Mouse (Mus musculus): ENCODE results near the gene Map1s. TPM values are rescaled to one million over a fixed set of nuclear protein-coding genes. Genes with fewer than 3 reads are reported as not detected.
A peak's percentile ranks its signal among the peaks of the same experiment; 100 is the strongest.

The Map1s gene
- total RNA-seq, 1 experiment: 60.8 TPM

GRCm38 (mm10) chr8:70874441-70874840, 31.3 kb upstream of the Map1s start:
- DNase-seq (ENCODE audit: low read depth, low spot score): no peak
- peak overlapping the region in 1 of 2 experiments; percentile 26; a peak in 1 of 4 replicates for H3K4me3 ChIP-seq (ENCODE audit: insufficient read depth in 1 of 2, low read depth in 1 of 2, low read length in 2 of 2, poor library complexity in 1 of 2, severe bottlenecking in 1 of 2)
- no peak for TF ChIP-seq CHD2 (IDR thresholded peaks at IDR 0.05; ENCODE audit: low read depth, low read length)
- TF ChIP-seq ZC3H11A (IDR thresholded peaks at IDR 0.05; ENCODE audit: borderline replicate concordance, low read depth, low read length): no peak
- no peak for TF ChIP-seq HCFC1 (IDR thresholded peaks at IDR 0.05; ENCODE audit: borderline replicate concordance, insufficient read depth, low read length)
- TF ChIP-seq MAFK (IDR thresholded peaks at IDR 0.05; ENCODE audit: insufficient read depth, low read depth, low read length): no peak
- TF ChIP-seq ZNF384 (IDR thresholded peaks at IDR 0.05; ENCODE audit: low read depth, low read length): no peak
- no peaks in the 10 kb centered on the region for H3K36me3 ChIP-seq (ENCODE audit: control insufficient read depth, insufficient read depth, low read length, poor library complexity, severe bottlenecking)
- H3K4me1 ChIP-seq (ENCODE audit: control insufficient read depth in 2 of 2, insufficient read depth in 2 of 2, low read length in 2 of 2, poor library complexity in 1 of 2): peaks cover 2 to 24% of the 10 kb centered on the region in 2 experiments; a peak in 3 of 4 replicates
- H3K27ac ChIP-seq (ENCODE audit: insufficient read depth, low read depth, low read length, poor library complexity, severe bottlenecking): no peak overlapping the region
- H3K9ac ChIP-seq (ENCODE audit: insufficient read depth, low read depth, low read length, poor library complexity, severe bottlenecking): peak overlapping the region; percentile 40
- no peaks in the 10 kb centered on the region for H3K9me3 ChIP-seq (ENCODE audit: control insufficient read depth, insufficient read depth, low read depth, low read length)
- in situ Hi-C loops (cut with MboI; ENCODE audit: low sequenced_read_pairs in 2 of 2, unreplicated experiment in 2 of 2): no loop called here

GRCm38 (mm10) chr8:70876382-70876781, 29.4 kb upstream of the Map1s start:
- Histone ChIP-seq H3K9me3 (ENCODE audit: control insufficient read depth, insufficient read depth, low read depth, low read length) (no peaks in the 10 kb centered on the region), H3K9ac (ENCODE audit: insufficient read depth, low read depth, low read length, poor library complexity, severe bottlenecking) (no peak overlapping the region), H3K36me3 (ENCODE audit: control insufficient read depth, insufficient read depth, low read length, poor library complexity, severe bottlenecking) (no peaks in the 10 kb centered on the region), H3K4me3 (ENCODE audit: insufficient read depth in 1 of 2, low read depth in 1 of 2, low read length in 2 of 2, poor library complexity in 1 of 2, severe bottlenecking in 1 of 2) (no peak overlapping the region), H3K4me1 (ENCODE audit: control insufficient read depth in 2 of 2, insufficient read depth in 2 of 2, low read length in 2 of 2, poor library complexity in 1 of 2) (peaks cover 2 to 28% of the 10 kb centered on the region in 2 experiments), H3K27ac (ENCODE audit: insufficient read depth, low read depth, low read length, poor library complexity, severe bottlenecking) (no peak overlapping the region)
- in situ Hi-C loops (cut with MboI; ENCODE audit: low sequenced_read_pairs in 2 of 2, unreplicated experiment in 2 of 2): no loop called here
- no peak for TF ChIP-seq MAFK (IDR thresholded peaks at IDR 0.05; ENCODE audit: insufficient read depth, low read depth, low read length)
- TF ChIP-seq CHD2 (IDR thresholded peaks at IDR 0.05; ENCODE audit: low read depth, low read length): no peak
- TF ChIP-seq HCFC1 (IDR thresholded peaks at IDR 0.05; ENCODE audit: borderline replicate concordance, insufficient read depth, low read length): no peak
- no peak for TF ChIP-seq ZNF384 (IDR thresholded peaks at IDR 0.05; ENCODE audit: low read depth, low read length)
- TF ChIP-seq ZC3H11A (IDR thresholded peaks at IDR 0.05; ENCODE audit: borderline replicate concordance, low read depth, low read length): no peak
- no peak for DNase-seq (ENCODE audit: low read depth, low spot score)

- Histone ChIP-seq H3K9ac (ENCODE audit: insufficient read depth, low read depth, low read length, poor library complexity, severe bottlenecking) (no peak overlapping the region), H3K4me1 (ENCODE audit: control insufficient read depth in 2 of 2, insufficient read depth in 2 of 2, low read length in 2 of 2, poor library complexity in 1 of 2) (peaks cover 2 to 22% of the 10 kb centered on the region in 2 experiments; a peak in 3 of 4 replicates), H3K9me3 (ENCODE audit: control insufficient read depth, insufficient read depth, low read depth, low read length) (no peaks in the 10 kb centered on the region), H3K4me3 (ENCODE audit: insufficient read depth in 1 of 2, low read depth in 1 of 2, low read length in 2 of 2, poor library complexity in 1 of 2, severe bottlenecking in 1 of 2) (no peak overlapping the region), H3K27ac (ENCODE audit: insufficient read depth, low read depth, low read length, poor library complexity, severe bottlenecking) (no peak overlapping the region), H3K36me3 (ENCODE audit: control insufficient read depth, insufficient read depth, low read length, poor library complexity, severe bottlenecking) (no peaks in the 10 kb centered on the region)
- in situ Hi-C loops (cut with MboI; ENCODE audit: low sequenced_read_pairs in 2 of 2, unreplicated experiment in 2 of 2): no loop called here
- DNase-seq (ENCODE audit: low read depth, low spot score): no peak
- TF ChIP-seq CHD2 (IDR thresholded peaks at IDR 0.05; ENCODE audit: low read depth, low read length) (no peak), HCFC1 (IDR thresholded peaks at IDR 0.05; ENCODE audit: borderline replicate concordance, insufficient read depth, low read length) (no peak), ZC3H11A (IDR thresholded peaks at IDR 0.05; ENCODE audit: borderline replicate concordance, low read depth, low read length) (no peak), ZNF384 (IDR thresholded peaks at IDR 0.05; ENCODE audit: low read depth, low read length) (no peak), MAFK (IDR thresholded peaks at IDR 0.05; ENCODE audit: insufficient read depth, low read depth, low read length) (no peak)
These were observed 27.6 kb upstream of the Map1s start for GRCm38 (mm10) chr8:70878178-70878577.

GRCm38 (mm10) chr8:70879500-70879899, 26.2 kb upstream of the Map1s start:
- DNase-seq (ENCODE audit: low read depth, low spot score): no peak
- no peak overlapping the region for H3K27ac ChIP-seq (ENCODE audit: insufficient read depth, low read depth, low read length, poor library complexity, severe bottlenecking)
- H3K36me3 ChIP-seq (ENCODE audit: control insufficient read depth, insufficient read depth, low read length, poor library complexity, severe bottlenecking): no peaks in the 10 kb centered on the region
- in situ Hi-C loops (cut with MboI; ENCODE audit: low sequenced_read_pairs in 2 of 2, unreplicated experiment in 2 of 2): no loop called here
- H3K4me1 ChIP-seq (ENCODE audit: control insufficient read depth in 2 of 2, insufficient read depth in 2 of 2, low read length in 2 of 2, poor library complexity in 1 of 2): peaks cover 0 to 25% of the 10 kb centered on the region in 2 experiments; a peak in 2 of 4 replicates
- no peak overlapping the region for H3K4me3 ChIP-seq (ENCODE audit: insufficient read depth in 1 of 2, low read depth in 1 of 2, low read length in 2 of 2, poor library complexity in 1 of 2, severe bottlenecking in 1 of 2)
- H3K9me3 ChIP-seq (ENCODE audit: control insufficient read depth, insufficient read depth, low read depth, low read length): no peaks in the 10 kb centered on the region
- H3K9ac ChIP-seq (ENCODE audit: insufficient read depth, low read depth, low read length, poor library complexity, severe bottlenecking): no peak overlapping the region
- TF ChIP-seq ZC3H11A (IDR thresholded peaks at IDR 0.05; ENCODE audit: borderline replicate concordance, low read depth, low read length) (no peak), MAFK (IDR thresholded peaks at IDR 0.05; ENCODE audit: insufficient read depth, low read depth, low read length) (no peak), ZNF384 (IDR thresholded peaks at IDR 0.05; ENCODE audit: low read depth, low read length) (no peak)

- no peak for DNase-seq (ENCODE audit: low read depth, low spot score)
- no peaks in the 10 kb centered on the region for H3K36me3 ChIP-seq (ENCODE audit: control insufficient read depth, insufficient read depth, low read length, poor library complexity, severe bottlenecking)
- TF ChIP-seq CHD2 (IDR thresholded peaks at IDR 0.05; ENCODE audit: low read depth, low read length) (no peak), MAFK (IDR thresholded peaks at IDR 0.05; ENCODE audit: insufficient read depth, low read depth, low read length) (0 out of 2 replicates have a peak, but pooled peaks have one; percentile 52)
- peak overlapping the region; percentile 4; the same call in 1 of the 2 replicates for H3K9ac ChIP-seq (ENCODE audit: insufficient read depth, low read depth, low read length, poor library complexity, severe bottlenecking)
- no peaks in the 10 kb centered on the region for H3K9me3 ChIP-seq (ENCODE audit: control insufficient read depth, insufficient read depth, low read depth, low read length)
- peaks cover 0 to 25% of the 10 kb centered on the region in 2 experiments; a peak in 2 of 4 replicates for H3K4me1 ChIP-seq (ENCODE audit: control insufficient read depth in 2 of 2, insufficient read depth in 2 of 2, low read length in 2 of 2, poor library complexity in 1 of 2)
- in situ Hi-C loops (cut with MboI; ENCODE audit: low sequenced_read_pairs in 2 of 2, unreplicated experiment in 2 of 2): no loop called here
- H3K27ac ChIP-seq (ENCODE audit: insufficient read depth, low read depth, low read length, poor library complexity, severe bottlenecking): no peak overlapping the region
- H3K4me3 ChIP-seq (ENCODE audit: insufficient read depth in 1 of 2, low read depth in 1 of 2, low read length in 2 of 2, poor library complexity in 1 of 2, severe bottlenecking in 1 of 2): peak overlapping the region in 1 of 2 experiments; percentile 27; a peak in 1 of 4 replicates
These were observed 25.6 kb upstream of the Map1s start for GRCm38 (mm10) chr8:70880126-70880525.

Measured in ES-E14 (cell line).